7 mouse cellular contexts compared by ENCODE assay signal in the genomic region with DNA sequence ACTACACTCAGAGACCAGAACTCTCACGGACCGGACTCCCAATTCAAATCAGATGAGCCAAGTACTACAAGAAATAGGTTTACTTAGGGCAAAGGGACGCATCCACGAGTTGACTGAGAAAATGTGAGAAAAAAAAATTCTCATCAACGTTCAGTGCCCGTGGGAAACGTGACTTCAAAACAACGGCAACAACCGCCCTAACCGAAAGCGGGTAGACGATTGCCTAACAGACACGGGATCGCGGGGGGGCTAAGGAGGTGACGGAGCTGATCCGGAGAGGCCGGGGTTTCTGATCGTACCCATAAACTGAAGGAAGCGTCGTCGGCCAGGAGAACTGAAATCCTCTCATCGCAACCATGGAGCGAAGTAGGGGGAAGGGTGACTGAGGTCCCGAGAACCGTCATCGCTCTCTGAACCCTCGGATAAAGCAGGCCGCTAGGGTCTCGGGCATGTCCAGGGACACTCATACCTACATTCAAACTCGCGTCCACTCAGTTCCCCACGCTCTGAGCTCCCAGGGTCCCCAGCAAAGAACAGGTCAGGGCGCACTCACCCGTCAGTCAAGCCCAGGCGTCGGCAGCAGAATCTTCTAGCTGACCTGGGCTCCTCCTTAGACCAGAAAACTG. TPM values are rescaled to one million over a fixed set of nuclear protein-coding genes. Genes with fewer than 3 reads are reported as not detected.
DNase-seq lines count a peak whose midpoint lies in the region; ATAC-seq lines count a peak whose summit lies in the region.

A gene (plus strand): TSS at position 51 of the 626 bp plus-strand sequence.

- peak; percentile 58 for ATAC-seq in lung, embryonic 15.5 days (ENCODE audit: borderline replicate concordance, extremely low read depth, low FRiP score, low TSS enrichment)

- H3K36me3 ChIP-seq in heart, embryonic 10.5 days: peaks cover 51% of the 10 kb centered on the region
- H3K36me3 ChIP-seq in lung, embryonic 15.5 days: peaks cover 23% of the 10 kb centered on the region
- peaks cover 2% of the 10 kb centered on the region; the same call in 1 of the 2 replicates for H3K36me3 ChIP-seq in splenic B cell, adult 2 months (ENCODE audit: control insufficient read depth, insufficient read depth, low read length, poor library complexity, severe bottlenecking)

- H3K9ac ChIP-seq in lung, embryonic 15.5 days: peak within 1 kb of the TSS; percentile 92

- peaks cover 27% of the 10 kb centered on the region for H3K4me1 ChIP-seq in heart, embryonic 10.5 days
- peaks cover 22% of the 10 kb centered on the region for H3K4me1 ChIP-seq in lung, embryonic 15.5 days

- H3K4me2 ChIP-seq in lung, embryonic 15.5 days: peak within 1 kb of the TSS; percentile 79

- H3K27me3 ChIP-seq in heart, embryonic 10.5 days (ENCODE audit: insufficient read depth, poor library complexity, severe bottlenecking): no peaks in the 10 kb centered on the region
- no peaks in the 10 kb centered on the region for H3K27me3 ChIP-seq in lung, embryonic 15.5 days
- no peaks in the 10 kb centered on the region for H3K27me3 ChIP-seq in splenic B cell, adult 2 months (ENCODE audit: control insufficient read depth, insufficient read depth, low read length, poor library complexity, severe bottlenecking)

- H3K9me3 ChIP-seq in heart, embryonic 10.5 days: no peaks in the 10 kb centered on the region
- H3K9me3 ChIP-seq in lung, embryonic 15.5 days: no peaks in the 10 kb centered on the region

- peak; percentile 44 for DNase-seq in urinary bladder, postnatal 14 days (ENCODE audit: low spot score)
- no peak for DNase-seq in urinary bladder, postnatal 4 days (ENCODE audit: low spot score in 2 of 2)
- DNase-seq in c-Kit-negative CD71-positive TER-119-positive erythroid progenitor cells, embryonic 14.5 days (ENCODE audit: low read depth, low spot score): peak; percentile 24
- no peak for DNase-seq in heart, embryonic 10.5 days (ENCODE audit: low spot score)
- peak; percentile 33 to 68 for DNase-seq in kidney, postnatal 25 days
- peak; percentile 57 for DNase-seq in splenic B cell, adult 2 months (ENCODE audit: low read depth, low spot score)

- peak within 1 kb of the TSS; percentile 94 for H3K27ac ChIP-seq in heart, embryonic 10.5 days
- peak within 1 kb of the TSS; percentile 88 for H3K27ac ChIP-seq in lung, embryonic 15.5 days

- whole genome bisulfite sequencing in heart, embryonic 10.5 days: 1% methylated on average over 37 of the region's 37 CpGs
- WGBS in lung, embryonic 15.5 days: under 1% methylated on average over 37 of the region's 37 CpGs

- peak within 1 kb of the TSS; percentile 73 for H3K4me3 ChIP-seq in heart, embryonic 10.5 days
- peak within 1 kb of the TSS; percentile 72 for H3K4me3 ChIP-seq in lung, embryonic 15.5 days

RNA-seq across cellular contexts. Expression of the gene that starts here (rescaled TPM):
- 22.3 and 25.7 TPM in 2 replicates for polyA plus RNA-seq in heart, embryonic 10.5 days (2016; fragmentation: Nextera tagmentation; extraction: Ambion mirVana)
- 20.1 and 22.7 TPM in 2 replicates for polyA plus RNA-seq in lung, embryonic 15.5 days (2015; fragmentation: Nextera tagmentation; extraction: Ambion mirVana)

Comparison
In these comparisons a context has a peak if more than half of its experiments do, and no peak if none do; other contexts are left out.
1. DNase-seq: peak in urinary bladder, postnatal 14 days (single experiment), c-Kit-negative CD71-positive TER-119-positive erythroid progenitor cells, embryonic 14.5 days (single experiment), kidney, postnatal 25 days (2 of 2) and splenic B cell, adult 2 months (single experiment); none in urinary bladder, postnatal 4 days (0 of 2) and heart, embryonic 10.5 days (single experiment).